Mouse (Mus musculus): ENCODE results near the gene Ptgs2. TPM values are rescaled to one million over a fixed set of nuclear protein-coding genes. Genes with fewer than 3 reads are reported as not detected.
A peak's percentile ranks its signal among the peaks of the same experiment; 100 is the strongest.

Gene Ptgs2
- total RNA-seq, 1 experiment, result 12.9 TPM

- Histone ChIP-seq H3K9me3 (ENCODE audit: control insufficient read depth, insufficient read depth, low read depth, low read length) (no peaks in the 10 kb centered on the region), H3K9ac (ENCODE audit: insufficient read depth, low read depth, low read length, poor library complexity, severe bottlenecking) (no peak overlapping the region), H3K27ac (ENCODE audit: insufficient read depth, low read depth, low read length, poor library complexity, severe bottlenecking) (no peak overlapping the region), H3K4me3 (ENCODE audit: insufficient read depth in 1 of 2, low read depth in 1 of 2, low read length in 2 of 2, poor library complexity in 1 of 2, severe bottlenecking in 1 of 2) (no peak overlapping the region), H3K36me3 (ENCODE audit: control insufficient read depth, insufficient read depth, low read length, poor library complexity, severe bottlenecking) (no peaks in the 10 kb centered on the region), H3K4me1 (ENCODE audit: control insufficient read depth in 2 of 2, insufficient read depth in 2 of 2, low read length in 2 of 2, poor library complexity in 1 of 2) (0 out of 4 replicates have a peak, but pooled peaks cover 0 to 3% of the 10 kb centered on the region in 2 experiments)
- in situ Hi-C loops (cut with MboI; ENCODE audit: low sequenced_read_pairs in 2 of 2, unreplicated experiment in 2 of 2), result no loop called here
- DNase-seq (ENCODE audit: low read depth, low spot score), result no peak
- no peak for TF ChIP-seq CHD2 (IDR thresholded peaks at IDR 0.05; ENCODE audit: low read depth, low read length)
- TF ChIP-seq ZNF384 (IDR thresholded peaks at IDR 0.05; ENCODE audit: low read depth, low read length), result no peak
- TF ChIP-seq ZC3H11A (IDR thresholded peaks at IDR 0.05; ENCODE audit: borderline replicate concordance, low read depth, low read length), result no peak
- TF ChIP-seq HCFC1 (IDR thresholded peaks at IDR 0.05; ENCODE audit: borderline replicate concordance, insufficient read depth, low read length), result no peak
- TF ChIP-seq MAFK (IDR thresholded peaks at IDR 0.05; ENCODE audit: insufficient read depth, low read depth, low read length), result no peak
These were observed 2.1 kb upstream of the Ptgs2 start for GRCm38 (mm10) chr1:150097721-150098120.

DNA sequence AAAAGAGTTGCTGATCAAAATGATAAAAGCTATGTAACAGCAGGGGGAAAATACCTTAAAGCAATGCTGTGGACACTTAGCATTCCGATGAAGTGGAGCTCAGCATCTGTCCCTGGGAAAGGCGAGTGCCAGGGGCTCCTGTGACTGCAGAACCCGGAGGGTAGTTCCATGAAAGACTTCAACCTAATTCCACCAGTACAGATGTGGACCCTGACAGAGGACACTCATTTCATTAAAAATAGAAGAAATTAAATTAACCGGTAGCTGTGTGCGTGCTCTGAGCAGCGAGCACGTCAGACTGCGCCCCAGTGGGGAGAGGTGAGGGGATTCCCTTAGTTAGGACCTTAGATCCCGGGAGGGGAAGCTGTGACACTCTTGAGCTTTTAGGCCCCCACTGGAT lies 457 bp upstream of the Ptgs2 start:
- H3K9ac ChIP-seq (ENCODE audit: insufficient read depth, low read depth, low read length, poor library complexity, severe bottlenecking), result peak overlapping the region; percentile 30
- no peaks in the 10 kb centered on the region for H3K36me3 ChIP-seq (ENCODE audit: control insufficient read depth, insufficient read depth, low read length, poor library complexity, severe bottlenecking)
- no peak overlapping the region for H3K27ac ChIP-seq (ENCODE audit: insufficient read depth, low read depth, low read length, poor library complexity, severe bottlenecking)
- H3K9me3 ChIP-seq (ENCODE audit: control insufficient read depth, insufficient read depth, low read depth, low read length), result no peaks in the 10 kb centered on the region
- no peak for TF ChIP-seq HCFC1 (IDR thresholded peaks at IDR 0.05; ENCODE audit: borderline replicate concordance, insufficient read depth, low read length)
- no peak for TF ChIP-seq ZNF384 (IDR thresholded peaks at IDR 0.05; ENCODE audit: low read depth, low read length)
- DNase-seq (ENCODE audit: low read depth, low spot score), result no peak
- peak overlapping the region; percentile 53 to 57 for H3K4me3 ChIP-seq (ENCODE audit: insufficient read depth in 1 of 2, low read depth in 1 of 2, low read length in 2 of 2, poor library complexity in 1 of 2, severe bottlenecking in 1 of 2)
- H3K4me1 ChIP-seq (ENCODE audit: control insufficient read depth in 2 of 2, insufficient read depth in 2 of 2, low read length in 2 of 2, poor library complexity in 1 of 2), result 0 out of 4 replicates have a peak, but pooled peaks cover 0 to 3% of the 10 kb centered on the region in 2 experiments
- in situ Hi-C loops (cut with MboI; ENCODE audit: low sequenced_read_pairs in 2 of 2, unreplicated experiment in 2 of 2), result no loop called here

DNA sequence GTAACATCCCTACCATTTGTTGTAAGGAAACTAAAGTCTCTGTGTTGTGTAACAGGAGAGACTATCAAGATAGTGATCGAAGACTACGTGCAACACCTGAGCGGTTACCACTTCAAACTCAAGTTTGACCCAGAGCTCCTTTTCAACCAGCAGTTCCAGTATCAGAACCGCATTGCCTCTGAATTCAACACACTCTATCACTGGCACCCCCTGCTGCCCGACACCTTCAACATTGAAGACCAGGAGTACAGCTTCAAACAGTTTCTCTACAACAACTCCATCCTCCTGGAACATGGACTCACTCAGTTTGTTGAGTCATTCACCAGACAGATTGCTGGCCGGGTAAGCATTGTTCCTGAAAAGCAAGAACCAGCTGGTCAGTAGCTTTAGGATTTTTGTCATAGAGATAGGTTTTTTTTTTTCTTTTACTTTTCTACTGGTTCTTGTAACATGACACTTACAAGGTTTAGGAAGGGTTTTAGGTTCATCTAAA lies 4.4 kb downstream of the Ptgs2 start:
- in situ Hi-C loops (cut with MboI; ENCODE audit: low sequenced_read_pairs in 2 of 2, unreplicated experiment in 2 of 2), result no loop called here
- Histone ChIP-seq H3K4me1 (ENCODE audit: control insufficient read depth in 2 of 2, insufficient read depth in 2 of 2, low read length in 2 of 2, poor library complexity in 1 of 2) (0 out of 4 replicates have a peak, but pooled peaks cover 0 to 3% of the 10 kb centered on the region in 2 experiments), H3K9ac (ENCODE audit: insufficient read depth, low read depth, low read length, poor library complexity, severe bottlenecking) (no peak overlapping the region), H3K27ac (ENCODE audit: insufficient read depth, low read depth, low read length, poor library complexity, severe bottlenecking) (no peak overlapping the region), H3K4me3 (ENCODE audit: insufficient read depth in 1 of 2, low read depth in 1 of 2, low read length in 2 of 2, poor library complexity in 1 of 2, severe bottlenecking in 1 of 2) (no peak overlapping the region), H3K36me3 (ENCODE audit: control insufficient read depth, insufficient read depth, low read length, poor library complexity, severe bottlenecking) (no peaks in the 10 kb centered on the region), H3K9me3 (ENCODE audit: control insufficient read depth, insufficient read depth, low read depth, low read length) (no peaks in the 10 kb centered on the region)
- DNase-seq (ENCODE audit: low read depth, low spot score), result no peak
- TF ChIP-seq ZNF384 (IDR thresholded peaks at IDR 0.05; ENCODE audit: low read depth, low read length) (no peak), HCFC1 (IDR thresholded peaks at IDR 0.05; ENCODE audit: borderline replicate concordance, insufficient read depth, low read length) (no peak), ZC3H11A (IDR thresholded peaks at IDR 0.05; ENCODE audit: borderline replicate concordance, low read depth, low read length) (no peak), MAFK (IDR thresholded peaks at IDR 0.05; ENCODE audit: insufficient read depth, low read depth, low read length) (no peak), CHD2 (IDR thresholded peaks at IDR 0.05; ENCODE audit: low read depth, low read length) (no peak)

GRCm38 (mm10) chr1:150106736-150107135 lies 6.9 kb downstream of the Ptgs2 start:
- DNase-seq (ENCODE audit: low read depth, low spot score), result no peak
- in situ Hi-C loops (cut with MboI; ENCODE audit: low sequenced_read_pairs in 2 of 2, unreplicated experiment in 2 of 2), result no loop called here
- Histone ChIP-seq H3K4me1 (ENCODE audit: control insufficient read depth in 2 of 2, insufficient read depth in 2 of 2, low read length in 2 of 2, poor library complexity in 1 of 2) (no peaks in the 10 kb centered on the region), H3K9me3 (ENCODE audit: control insufficient read depth, insufficient read depth, low read depth, low read length) (no peaks in the 10 kb centered on the region), H3K27ac (ENCODE audit: insufficient read depth, low read depth, low read length, poor library complexity, severe bottlenecking) (no peak overlapping the region), H3K4me3 (ENCODE audit: insufficient read depth in 1 of 2, low read depth in 1 of 2, low read length in 2 of 2, poor library complexity in 1 of 2, severe bottlenecking in 1 of 2) (no peak overlapping the region), H3K9ac (ENCODE audit: insufficient read depth, low read depth, low read length, poor library complexity, severe bottlenecking) (no peak overlapping the region), H3K36me3 (ENCODE audit: control insufficient read depth, insufficient read depth, low read length, poor library complexity, severe bottlenecking) (no peaks in the 10 kb centered on the region)
- TF ChIP-seq MAFK (IDR thresholded peaks at IDR 0.05; ENCODE audit: insufficient read depth, low read depth, low read length) (no peak), CHD2 (IDR thresholded peaks at IDR 0.05; ENCODE audit: low read depth, low read length) (no peak), ZC3H11A (IDR thresholded peaks at IDR 0.05; ENCODE audit: borderline replicate concordance, low read depth, low read length) (no peak), HCFC1 (IDR thresholded peaks at IDR 0.05; ENCODE audit: borderline replicate concordance, insufficient read depth, low read length) (no peak), ZNF384 (IDR thresholded peaks at IDR 0.05; ENCODE audit: low read depth, low read length) (no peak)

GRCm38 (mm10) chr1:150109591-150109990 lies 9.8 kb downstream of the Ptgs2 start:
- no peak overlapping the region for H3K4me3 ChIP-seq (ENCODE audit: insufficient read depth in 1 of 2, low read depth in 1 of 2, low read length in 2 of 2, poor library complexity in 1 of 2, severe bottlenecking in 1 of 2)
- DNase-seq (ENCODE audit: low read depth, low spot score), result no peak
- no peaks in the 10 kb centered on the region for H3K36me3 ChIP-seq (ENCODE audit: control insufficient read depth, insufficient read depth, low read length, poor library complexity, severe bottlenecking)
- in situ Hi-C loops (cut with MboI; ENCODE audit: low sequenced_read_pairs in 2 of 2, unreplicated experiment in 2 of 2), result no loop called here
- no peak overlapping the region for H3K27ac ChIP-seq (ENCODE audit: insufficient read depth, low read depth, low read length, poor library complexity, severe bottlenecking)
- H3K9me3 ChIP-seq (ENCODE audit: control insufficient read depth, insufficient read depth, low read depth, low read length), result no peaks in the 10 kb centered on the region
- TF ChIP-seq ZNF384 (IDR thresholded peaks at IDR 0.05; ENCODE audit: low read depth, low read length) (no peak), HCFC1 (IDR thresholded peaks at IDR 0.05; ENCODE audit: borderline replicate concordance, insufficient read depth, low read length) (no peak), CHD2 (IDR thresholded peaks at IDR 0.05; ENCODE audit: low read depth, low read length) (no peak), ZC3H11A (IDR thresholded peaks at IDR 0.05; ENCODE audit: borderline replicate concordance, low read depth, low read length) (no peak), MAFK (IDR thresholded peaks at IDR 0.05; ENCODE audit: insufficient read depth, low read depth, low read length) (no peak)
- no peaks in the 10 kb centered on the region for H3K4me1 ChIP-seq (ENCODE audit: control insufficient read depth in 2 of 2, insufficient read depth in 2 of 2, low read length in 2 of 2, poor library complexity in 1 of 2)
- H3K9ac ChIP-seq (ENCODE audit: insufficient read depth, low read depth, low read length, poor library complexity, severe bottlenecking), result no peak overlapping the region

Data from ES-E14 (cell line).